Comparison of ENCODE assay signal across 18 mouse cellular contexts in genomic region chr3:38373690-38374089, GRCm38 (mm10).
"Had no signal": no experiment of that assay in that cellular context is flagged by ENCODE, and none has a peak within 500 bp of the region (broad histone marks: within the 10 kb centered on the region; RNA-seq: fewer than 3 reads in every experiment).

No protein-coding gene starts in this region.

- H3K4me3 ChIP-seq: left cerebral cortex, adult 2 months; stomach, embryonic 15.5 days had no signal

- DNase-seq: kidney, adult 2 months; kidney, postnatal 25 days; layer of hippocampus, postnatal 36 days; lung, adult 2 months; lung, postnatal 14 days; lung, postnatal 4 days; midbrain, embryonic 14.5 days; right cerebral cortex, postnatal 14 days; right cerebral cortex, postnatal 4 days; thymus, adult 2 months; thymus, postnatal 14 days; thymus, postnatal 4 days had no signal

- H3K9ac ChIP-seq: liver, embryonic 14.5 days; stomach, embryonic 15.5 days had no signal

- H3K4me1 ChIP-seq: stomach, embryonic 15.5 days had no signal

- ATAC-seq: intestine, postnatal 0 days had no signal

- H3K9me3 ChIP-seq: stomach, embryonic 15.5 days had no signal

- H3K27me3 ChIP-seq: stomach, embryonic 15.5 days had no signal

- H3K27ac ChIP-seq: kidney, postnatal 0 days; left cerebral cortex, adult 2 months; liver, embryonic 14.5 days; stomach, embryonic 15.5 days had no signal

- H3K36me3 ChIP-seq: stomach, embryonic 15.5 days had no signal

- H3K4me2 ChIP-seq: midbrain, embryonic 11.5 days; stomach, embryonic 15.5 days had no signal
